Mouse (Mus musculus) lung, adult 2 months (tissue): ENCODE results near the gene Timeless.

Experiments used
- CTCF ChIP-seq: fragments of 200-500 bp; IDR thresholded peaks from 2 replicates; pipeline ENCODE4 v1.5.1; 2011; ENCODE audit warnings: mild to moderate bottlenecking, low read length, control low read depth; ENCODE audit not compliant: insufficient read depth
- POLR2A ChIP-seq: fragments of 200-500 bp; IDR thresholded peaks from 2 replicates; pipeline ENCODE4 v1.6.1; 2011; ENCODE audit warnings: low read depth, mild to moderate bottlenecking, control low read depth, low read length, borderline replicate concordance; ENCODE audit errors: extremely low read depth

DNA sequence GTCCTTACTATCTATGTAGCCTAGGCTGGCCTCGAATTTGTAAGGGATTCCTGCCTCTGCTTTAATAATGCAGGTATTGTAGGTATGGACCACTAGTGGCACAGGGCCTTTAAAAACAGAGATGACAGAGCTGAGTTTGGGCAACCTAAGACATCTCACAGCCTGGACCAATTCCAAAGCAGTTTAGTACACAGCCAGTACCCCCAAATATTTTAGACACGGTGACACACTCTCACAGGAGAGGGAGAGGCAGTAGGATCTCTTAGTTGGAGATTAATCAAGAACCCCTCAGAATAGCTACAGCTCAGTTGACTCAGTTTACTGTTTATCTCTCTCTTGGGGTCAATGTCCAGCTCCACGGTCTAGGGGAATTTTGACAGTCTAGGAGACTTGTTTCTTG, 70.5 kb downstream of the Timeless start:
- TF ChIP-seq POLR2A (no peak), CTCF (no peak)
